Mouse (Mus musculus) CH12.LX (cell line): ENCODE data around the gene Cdh4. TPM values are rescaled to one million over a fixed set of nuclear protein-coding genes. Genes with fewer than 3 reads are reported as not detected.

ENCODE experiments used
- DNase-seq: peaks from one replicate; pipeline ENCODE4 v3.0.0-alpha.2; 2013; ENCODE audit errors: extremely low read depth
- H3K27ac ChIP-seq: 2 replicates; pipeline ENCODE4 v1.5.1; 2012; ENCODE audit warnings: low read depth, mild to moderate bottlenecking, control low read depth, moderate library complexity; ENCODE audit not compliant: insufficient read depth
- H3K27me3 ChIP-seq: replicated peaks from 2 replicates; pipeline ENCODE3; 2012; ENCODE audit warnings: inconsistent platforms
- H3K36me3 ChIP-seq, 2 experiments: replicated peaks in 1 of 2; 2 replicates each; pipeline versions ENCODE3 to v1.6.1; 2012; ENCODE audit warnings: inconsistent platforms in 1 of 2, low read length in 1 of 2, mild to moderate bottlenecking in 1 of 2, mixed read lengths in 1 of 2, moderate library complexity in 1 of 2; ENCODE audit not compliant: control insufficient read depth in 1 of 2, insufficient read depth in 1 of 2
- H3K4me1 ChIP-seq, 2 experiments: 2 replicates each; pipeline ENCODE4 v1.6.1; 2012; ENCODE audit warnings: inconsistent platforms in 1 of 2, moderate library complexity in 1 of 2; ENCODE audit not compliant: insufficient read depth in 2 of 2, control insufficient read depth in 1 of 2
- H3K4me2 ChIP-seq: 2 replicates; pipeline ENCODE4 v1.6.1; 2012; ENCODE audit warnings: low read depth, mild to moderate bottlenecking, control low read depth; ENCODE audit not compliant: poor library complexity, insufficient read depth, severe bottlenecking
- H3K4me3 ChIP-seq, 3 experiments: fragments of 150-350 bp in 1 of 3; sonication (generic) in 1 of 3; replicated peaks in 1 of 3; 2 replicates each; pipeline versions ENCODE3 to v1.5.1; 2011 to 2012; ENCODE audit warnings: low read depth in 2 of 3, low read length in 2 of 3, mild to moderate bottlenecking in 2 of 3, moderate library complexity in 2 of 3, control low read depth in 1 of 3, improper control_type of control experiment in 1 of 3, inconsistent platforms in 1 of 3, mixed read lengths in 1 of 3; ENCODE audit not compliant: poor library complexity in 1 of 3
- H3K79me2 ChIP-seq: replicated peaks from 2 replicates; pipeline ENCODE4 v1.6.1; 2012; ENCODE audit warnings: mild to moderate bottlenecking, moderate library complexity; ENCODE audit not compliant: control insufficient read depth, poor library complexity, insufficient read depth, severe bottlenecking; ENCODE audit errors: extremely low read depth
- H3K9ac ChIP-seq: 2 replicates; pipeline ENCODE4 v1.6.1; 2012; ENCODE audit warnings: low read depth, mild to moderate bottlenecking, control low read depth, moderate library complexity; ENCODE audit not compliant: insufficient read depth
- H3K9me3 ChIP-seq: replicated peaks from 2 replicates; pipeline ENCODE3; 2012; ENCODE audit warnings: low read length, inconsistent platforms, mixed read lengths
- BHLHE40 ChIP-seq: IDR thresholded peaks from 2 replicates; pipeline ENCODE4 v1.6.1; 2011; ENCODE audit warnings: mild to moderate bottlenecking, low read depth, low read length, improper control_type of control experiment
- CHD1 ChIP-seq: IDR thresholded peaks from 2 replicates; pipeline ENCODE4 v1.6.1; 2012; ENCODE audit warnings: low read depth, low read length, improper control_type of control experiment, inconsistent platforms
- CHD2 ChIP-seq: IDR thresholded peaks from 2 replicates; pipeline ENCODE4 v1.6.1; 2011; ENCODE audit warnings: low read length, improper control_type of control experiment
- E2F4 ChIP-seq: IDR thresholded peaks from 2 replicates; pipeline ENCODE4 v1.6.1; 2011; ENCODE audit warnings: low read depth, low read length, improper control_type of control experiment; ENCODE audit not compliant: insufficient replicate concordance
- ELF1 ChIP-seq: IDR thresholded peaks from 2 replicates; pipeline ENCODE4 v1.6.1; 2014; ENCODE audit warnings: low read depth, mild to moderate bottlenecking, inconsistent platforms, low read length, improper control_type of control experiment
- ETS1 ChIP-seq: conservative IDR thresholded peaks from 2 replicates; pipeline ENCODE4 v1.6.1; 2012; ENCODE audit warnings: low read depth, mild to moderate bottlenecking, inconsistent platforms, low read length, improper control_type of control experiment, moderate library complexity
- IRF4 ChIP-seq: IDR thresholded peaks from 2 replicates; pipeline ENCODE4 v1.6.1; 2014; ENCODE audit warnings: low read depth, mild to moderate bottlenecking, inconsistent platforms, low read length, improper control_type of control experiment
- JUND ChIP-seq: conservative IDR thresholded peaks from 2 replicates; pipeline ENCODE4 v1.6.1; 2011; ENCODE audit warnings: low read depth, low read length, improper control_type of control experiment
- MEF2A ChIP-seq: IDR thresholded peaks from 2 replicates; pipeline ENCODE4 v1.6.1; 2014; ENCODE audit warnings: low read depth, mild to moderate bottlenecking, inconsistent platforms, low read length, improper control_type of control experiment, borderline replicate concordance
- MXI1 ChIP-seq: IDR thresholded peaks from 2 replicates; pipeline ENCODE4 v1.6.1; 2011; ENCODE audit warnings: mild to moderate bottlenecking, low read depth, low read length, improper control_type of control experiment
- MYC ChIP-seq: IDR thresholded peaks from 2 replicates; pipeline ENCODE4 v1.6.1; 2011; ENCODE audit warnings: low read depth, mild to moderate bottlenecking, improper control_type of control experiment, low read length
- POLR2A ChIP-seq: IDR thresholded peaks from 2 replicates; pipeline ENCODE4 v1.6.1; 2011; ENCODE audit warnings: low read depth, mild to moderate bottlenecking, improper control_type of control experiment, low read length
- RAD21 ChIP-seq: IDR thresholded peaks from 2 replicates; pipeline ENCODE4 v1.6.1; 2011; ENCODE audit warnings: low read depth, mild to moderate bottlenecking, low read length, improper control_type of control experiment, moderate library complexity
- SMC3 ChIP-seq: IDR thresholded peaks from 2 replicates; pipeline ENCODE4 v1.6.1; 2011; ENCODE audit warnings: low read depth, low read length, improper control_type of control experiment
- TCF12 ChIP-seq: IDR thresholded peaks from 2 replicates; pipeline ENCODE4 v1.6.1; 2014; ENCODE audit warnings: low read depth, mild to moderate bottlenecking, inconsistent platforms, low read length, improper control_type of control experiment
- UBTF ChIP-seq: IDR thresholded peaks from 2 replicates; pipeline ENCODE4 v1.6.1; 2012; ENCODE audit warnings: low read depth, mild to moderate bottlenecking, inconsistent platforms, low read length, improper control_type of control experiment, moderate library complexity
- USF1 ChIP-seq: IDR thresholded peaks from 2 replicates; pipeline ENCODE4 v1.6.1; 2014; ENCODE audit warnings: low read depth, mild to moderate bottlenecking, inconsistent platforms, low read length, improper control_type of control experiment
- ZMIZ1 ChIP-seq: IDR thresholded peaks from 2 replicates; pipeline ENCODE4 v1.6.1; 2012; ENCODE audit warnings: low read depth, mild to moderate bottlenecking, inconsistent platforms, low read length, improper control_type of control experiment
- ZNF384 ChIP-seq: IDR thresholded peaks from 2 replicates; pipeline ENCODE4 v1.6.1; 2012; ENCODE audit warnings: low read depth, low read length, improper control_type of control experiment, inconsistent platforms
- dilution Hi-C: fragments of 300-500 bp; cut with MboI; formaldehyde crosslinking; loops from 2 replicates; pipeline ENCODE4 v1.14.3; 2020; ENCODE audit warnings: low sequenced_read_pairs; ENCODE audit not compliant: extremely low pct_unique_long_range_greater_than_20kb, extremely low pct_ligation_motif_present
- in situ Hi-C: fragments of 300-500 bp; cut with MboI; formaldehyde crosslinking; loops from 3 replicates; pipeline ENCODE4 v1.14.3; 2019; ENCODE audit warnings: low sequenced_read_pairs, low pct_ligation_motif_present, low pct_unique_long_range_greater_than_20kb, mixed read lengths
- polyA plus RNA-seq: library from polyadenylated mRNA; unstranded; fragments of >175 nt; gene quantifications from 2 replicates; pipeline ENCODE4 v1.2.1, GENCODE M21; 2012; ENCODE audit warnings: low read depth; ENCODE audit not compliant: insufficient read length
- total RNA-seq, 2 experiments: library from RNA; depleted of rRNA; stranded (reverse); fragments of 300-350 nt in 1 of 2; fragments of >200 nt in 1 of 2; gene quantifications; 2 replicates each; pipeline ENCODE4 v1.2.3; 2012 to 2014

Cdh4 gene
- total and polyA plus RNA-seq, 3 experiments = not detected

GRCm38 (mm10) chr2:179780961-179781360, 338.7 kb downstream of the Cdh4 start:
- in situ Hi-C loops = no loop called here
- Histone ChIP-seq H3K9me3 (no peaks in the 10 kb centered on the region), H3K4me3 (no peak overlapping the region), H3K4me2 (no peak overlapping the region), H3K79me2 (no peaks in the 10 kb centered on the region), H3K27me3 (peaks cover 15% of the 10 kb centered on the region), H3K4me1 (no peaks in the 10 kb centered on the region), H3K27ac (no peak overlapping the region), H3K9ac (no peak overlapping the region), H3K36me3 (no peaks in the 10 kb centered on the region)
- TF ChIP-seq ELF1 (no peak), TCF12 (no peak), MXI1 (no peak), MYC (no peak), ZMIZ1 (no peak), MEF2A (no peak), CHD1 (no peak), USF1 (no peak), RAD21 (no peak), JUND (no peak), E2F4 (no peak), CHD2 (no peak), SMC3 (no peak), BHLHE40 (no peak), POLR2A (no peak)
- DNase-seq = no peak
- dilution Hi-C loops = no loop called here

GRCm38 (mm10) chr2:179787256-179787655, 345.0 kb downstream of the Cdh4 start:
- no peaks in the 10 kb centered on the region for H3K36me3 ChIP-seq
- no peak overlapping the region for H3K4me3 ChIP-seq
- no peaks in the 10 kb centered on the region for H3K4me1 ChIP-seq
- DNase-seq = no peak
- H3K27ac ChIP-seq = no peak overlapping the region
- H3K9me3 ChIP-seq = no peaks in the 10 kb centered on the region
- no peak overlapping the region for H3K9ac ChIP-seq
- no peaks in the 10 kb centered on the region for H3K27me3 ChIP-seq
- TF ChIP-seq BHLHE40 (no peak), UBTF (no peak), ETS1 (no peak), IRF4 (no peak), ZNF384 (no peak)
- H3K79me2 ChIP-seq = no peaks in the 10 kb centered on the region
- in situ Hi-C loops = no loop called here
- H3K4me2 ChIP-seq = no peak overlapping the region
- dilution Hi-C loops = no loop called here
